Mouse (Mus musculus): ENCODE data around the gene Spem1.

The Spem1 gene

GRCm38 (mm10) chr11:69836703-69837576, 15.0 kb upstream of the Spem1 start:
- peak in 1 of 2 experiments; percentile 52 for DNase-seq (ENCODE audit: low spot score in 2 of 2)

GRCm38 (mm10) chr11:69835966-69836335, 14.0 kb upstream of the Spem1 start:
- no peak for DNase-seq (ENCODE audit: low spot score in 2 of 2)

GRCm38 (mm10) chr11:69835326-69835965, 13.5 kb upstream of the Spem1 start:
- DNase-seq (ENCODE audit: low spot score in 2 of 2) = no peak

- peak in 1 of 2 experiments; percentile 48 for DNase-seq (ENCODE audit: low spot score in 2 of 2)
Measured at GRCm38 (mm10) chr11:69834001-69834549, 12.1 kb upstream of the Spem1 start.

- DNase-seq (ENCODE audit: low spot score in 2 of 2) = no peak
Measured at GRCm38 (mm10) chr11:69833554-69833953, 11.6 kb upstream of the Spem1 start.

GRCm38 (mm10) chr11:69828832-69829231, 6.9 kb upstream of the Spem1 start:
- no peak for DNase-seq (ENCODE audit: low spot score in 2 of 2)

- no peak for DNase-seq (ENCODE audit: low spot score in 2 of 2)
Measured at GRCm38 (mm10) chr11:69823456-69823855, 1.5 kb upstream of the Spem1 start.

- no peak for DNase-seq (ENCODE audit: low spot score in 2 of 2)
Measured at GRCm38 (mm10) chr11:69818871-69819270, 3.1 kb downstream of the Spem1 start.

- DNase-seq (ENCODE audit: low spot score in 2 of 2) = no peak
Measured at GRCm38 (mm10) chr11:69818365-69818764, 3.6 kb downstream of the Spem1 start, which contains the start of gene Spem2. TSS of gene Spem2 (minus strand) at chr11:69818465.

- no peak for DNase-seq (ENCODE audit: low spot score in 2 of 2)
Measured at GRCm38 (mm10) chr11:69816520-69816919, 5.5 kb downstream of the Spem1 start.

GRCm38 (mm10) chr11:69815155-69815554, 6.8 kb downstream of the Spem1 start, which contains the start of gene Gm39566:
TSS of gene Gm39566 (minus strand) at chr11:69815298.
- DNase-seq (ENCODE audit: low spot score in 2 of 2) = no peak

GRCm38 (mm10) chr11:69810280-69810679, 11.7 kb downstream of the Spem1 start:
- no peak for DNase-seq (ENCODE audit: low spot score in 2 of 2)

GRCm38 (mm10) chr11:69807641-69808040, 14.3 kb downstream of the Spem1 start:
- no peak for DNase-seq (ENCODE audit: low spot score in 2 of 2)

GRCm38 (mm10) chr11:69806378-69806777, 15.6 kb downstream of the Spem1 start:
- DNase-seq (ENCODE audit: low spot score in 2 of 2) = no peak

- peak; percentile 37 to 72 for DNase-seq (ENCODE audit: low spot score in 2 of 2)
Measured at GRCm38 (mm10) chr11:69804972-69805909, 16.7 kb downstream of the Spem1 start, which contains the start of gene Tmem102. TSS of gene Tmem102 (minus strand) at chr11:69805624.

GRCm38 (mm10) chr11:69804652-69804940, 17.4 kb downstream of the Spem1 start:
- peak in 1 of 2 experiments; percentile 16 for DNase-seq (ENCODE audit: low spot score in 2 of 2)

- peak; percentile 45 to 62 for DNase-seq (ENCODE audit: low spot score in 2 of 2)
Measured at GRCm38 (mm10) chr11:69803786-69804651, 18.0 kb downstream of the Spem1 start.

GRCm38 (mm10) chr11:69803328-69803727, 18.7 kb downstream of the Spem1 start:
- no peak for DNase-seq (ENCODE audit: low spot score in 2 of 2)

GRCm38 (mm10) chr11:69802648-69803105, 19.3 kb downstream of the Spem1 start:
- peak; percentile 72 to 79 for DNase-seq (ENCODE audit: low spot score in 2 of 2)

- DNase-seq (ENCODE audit: low spot score in 2 of 2) = peak in 1 of 2 experiments; percentile 29
Measured at GRCm38 (mm10) chr11:69801379-69801977, 20.5 kb downstream of the Spem1 start, which contains the start of gene Fgf11. TSS of gene Fgf11 (minus strand) at chr11:69801857.

Measured in urinary bladder, adult 18-20 months (tissue).